Mouse (Mus musculus) inflammation-experienced regulatory T-cells, adult 6 months (primary cell): Measurements from ENCODE around the gene Mmp19. TPM values are rescaled to one million over a fixed set of nuclear protein-coding genes. Genes with fewer than 3 reads are reported as not detected.

Experiments
- ATAC-seq: one replicate; pipeline ENCODE4 v1.8.0; 2017
- polyA plus RNA-seq, 3 experiments: library from polyadenylated mRNA; unstranded; fragments of 100-300 nt; shearing (Covaris generic); gene quantifications; one replicate each; pipeline ENCODE4 v1.2.1; 2017

Mmp19 gene
- under 1 TPM; 0.21 to 0.68 (median 0.22) TPM for polyA plus RNA-seq

- ATAC-seq, result no peak
Measured at GRCm38 (mm10) chr10:128790398-128791124, at the start of gene Mmp19. TSS of gene Mmp19 (plus strand) at chr10:128790910.

DNA sequence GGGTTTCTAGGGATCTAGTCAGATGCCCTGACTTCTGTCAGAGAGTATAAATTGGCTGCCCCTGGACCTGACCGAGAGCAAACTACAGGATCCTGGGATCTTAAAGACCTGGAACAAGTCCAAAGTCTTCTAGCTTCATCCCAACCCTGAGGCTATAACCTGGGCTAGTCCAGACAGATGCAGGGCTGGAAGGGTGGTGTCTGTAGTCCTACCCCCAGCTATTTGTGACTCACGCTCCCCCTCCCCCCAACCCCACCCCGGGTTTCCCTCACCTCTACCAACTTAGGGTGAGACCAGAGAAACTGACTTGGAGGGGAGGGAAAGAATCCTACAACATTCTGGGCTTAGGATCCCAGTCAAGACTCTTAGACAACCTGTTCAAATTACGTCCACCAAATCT is 48.1 kb upstream of the Mmp19 start:
- no peak for ATAC-seq

- ATAC-seq, result no peak
Measured at GRCm38 (mm10) chr10:128743235-128743634, 47.5 kb upstream of the Mmp19 start.

DNA sequence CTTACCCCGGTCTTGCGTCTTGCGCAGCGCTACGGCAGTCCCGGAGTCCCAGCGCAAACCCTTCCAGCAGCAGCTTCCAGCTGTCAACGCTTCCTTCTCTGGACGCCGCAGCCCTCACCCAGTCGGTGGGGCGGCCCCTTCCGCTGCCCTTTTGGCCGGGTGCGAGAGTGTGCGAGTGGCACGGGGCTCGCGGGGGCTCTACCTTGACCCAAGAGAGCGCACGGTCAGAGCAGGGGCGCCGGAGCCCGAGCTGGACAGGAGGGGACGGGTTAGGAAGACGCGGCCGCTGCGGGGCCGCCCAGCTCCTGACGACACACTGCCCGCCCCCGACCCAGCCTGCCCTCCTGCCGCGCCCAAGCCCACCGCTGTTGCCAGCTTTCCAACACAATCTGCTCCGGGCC is 46.9 kb upstream of the Mmp19 start:
- no peak for ATAC-seq

GRCm38 (mm10) chr10:128744211-128744610 is 46.5 kb upstream of the Mmp19 start:
- no peak for ATAC-seq

GRCm38 (mm10) chr10:128744680-128745601 is 45.8 kb upstream of the Mmp19 start, which contains the start of gene Dgka:
TSS of gene Dgka (minus strand) at chr10:128744855.
- ATAC-seq, result peak; percentile 30

DNA sequence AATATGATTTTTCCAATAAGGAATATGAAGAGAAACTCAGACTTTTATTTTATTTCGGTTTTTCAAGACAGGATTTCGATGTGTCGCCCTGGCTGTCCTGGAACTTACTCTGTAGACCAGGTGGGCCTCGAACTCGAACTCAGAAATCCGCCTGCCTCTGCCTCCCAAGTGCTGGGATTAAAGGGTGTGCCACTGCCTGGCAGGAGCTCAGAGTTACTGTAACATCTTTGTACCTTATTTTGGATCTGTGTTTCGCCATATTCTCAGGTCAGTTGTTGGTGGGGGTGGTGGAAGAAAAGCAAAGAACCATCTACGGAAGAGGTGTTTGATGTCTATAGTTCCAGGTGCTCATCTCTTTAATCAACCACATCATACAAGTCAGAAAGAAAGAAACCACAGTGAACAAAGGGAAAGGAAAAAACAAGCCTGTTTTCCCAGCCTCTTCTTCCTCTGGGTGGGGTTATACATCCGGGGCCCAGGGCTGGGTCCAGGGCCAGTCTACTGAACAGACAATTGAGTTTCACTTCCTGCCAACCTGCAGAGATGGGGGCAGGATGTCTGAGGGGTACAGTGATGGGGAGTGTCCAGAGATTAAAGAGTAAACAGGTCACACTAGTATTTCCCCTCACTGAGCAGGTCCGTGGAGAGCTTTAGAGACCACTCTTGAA is 44.6 kb upstream of the Mmp19 start:
- peak; percentile 62 for ATAC-seq

DNA sequence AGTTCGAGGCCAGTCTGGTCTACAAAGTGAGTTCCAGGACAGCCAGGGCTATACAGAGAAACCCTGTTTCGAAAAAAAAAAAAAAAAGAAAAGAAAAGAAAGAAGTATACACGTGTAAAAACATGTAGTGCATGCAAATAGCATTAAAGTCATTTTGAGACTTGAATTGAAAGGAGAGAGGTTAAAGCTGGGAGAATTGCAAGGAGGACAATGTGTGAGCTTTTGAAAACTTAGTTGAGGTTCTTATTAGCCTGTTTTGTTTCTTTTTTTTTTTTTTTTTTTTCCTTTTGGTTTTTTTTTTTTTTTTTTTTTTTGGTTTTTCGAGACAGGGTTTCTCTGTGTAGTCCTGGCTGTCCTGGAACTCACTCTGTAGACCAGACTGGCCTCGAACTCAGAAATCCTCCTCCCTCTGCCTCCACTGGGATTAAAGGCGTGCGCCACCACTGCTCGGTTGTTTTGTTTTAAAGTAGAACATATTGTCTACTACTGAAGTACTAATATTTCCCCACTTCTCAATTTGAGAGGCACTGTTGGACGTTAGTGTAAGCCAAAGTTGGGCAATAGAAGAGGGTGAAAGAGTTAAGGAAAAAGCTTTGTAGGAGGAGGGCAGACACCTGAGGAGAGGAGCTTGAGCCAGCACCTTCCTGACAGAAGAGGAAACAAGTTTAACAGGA is 43.6 kb upstream of the Mmp19 start:
- ATAC-seq, result no peak

DNA sequence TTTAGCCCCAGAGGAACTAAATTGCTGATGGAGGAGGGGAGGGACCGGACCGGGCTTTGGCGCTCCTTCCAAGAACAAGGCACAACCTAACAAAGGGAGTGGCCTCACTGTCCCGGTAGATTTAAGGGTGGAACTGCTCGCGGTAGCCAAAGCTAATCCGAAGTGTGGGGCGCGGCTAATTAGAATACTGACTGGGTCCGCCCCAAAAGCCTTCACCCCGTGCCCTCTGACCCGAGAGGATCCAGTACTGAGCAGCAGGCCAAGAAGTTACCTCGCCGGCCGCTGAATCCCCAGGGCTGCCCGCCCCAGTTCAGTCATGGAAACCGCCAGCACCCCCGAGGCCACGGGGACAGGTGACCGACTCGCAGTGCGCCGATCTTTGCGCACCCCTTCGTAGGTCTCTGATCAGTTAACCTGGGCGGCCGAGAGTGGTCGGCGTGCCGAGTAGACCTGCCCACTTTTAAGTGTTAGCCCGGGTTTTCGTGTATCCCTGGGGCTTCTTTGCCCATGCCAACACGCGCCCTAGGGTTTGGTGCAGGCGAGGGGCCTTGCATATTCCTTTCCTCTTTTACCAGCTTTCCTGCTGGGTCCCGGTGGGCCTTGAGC is 43.0 kb upstream of the Mmp19 start, which contains the start of gene Pym1:
Gene Pym1, plus strand, starts transcription at position 244 of the 606 bp plus-strand sequence.
- ATAC-seq, result peak; percentile 32

GRCm38 (mm10) chr10:128748252-128748864 is 42.4 kb upstream of the Mmp19 start:
- peak; percentile 51 for ATAC-seq

- ATAC-seq, result no peak
Measured at GRCm38 (mm10) chr10:128772895-128773294, 17.8 kb upstream of the Mmp19 start.

- no peak for ATAC-seq
Measured at GRCm38 (mm10) chr10:128773685-128774084, 17.0 kb upstream of the Mmp19 start.

GRCm38 (mm10) chr10:128778441-128778840 is 12.3 kb upstream of the Mmp19 start:
- ATAC-seq, result no peak

DNA sequence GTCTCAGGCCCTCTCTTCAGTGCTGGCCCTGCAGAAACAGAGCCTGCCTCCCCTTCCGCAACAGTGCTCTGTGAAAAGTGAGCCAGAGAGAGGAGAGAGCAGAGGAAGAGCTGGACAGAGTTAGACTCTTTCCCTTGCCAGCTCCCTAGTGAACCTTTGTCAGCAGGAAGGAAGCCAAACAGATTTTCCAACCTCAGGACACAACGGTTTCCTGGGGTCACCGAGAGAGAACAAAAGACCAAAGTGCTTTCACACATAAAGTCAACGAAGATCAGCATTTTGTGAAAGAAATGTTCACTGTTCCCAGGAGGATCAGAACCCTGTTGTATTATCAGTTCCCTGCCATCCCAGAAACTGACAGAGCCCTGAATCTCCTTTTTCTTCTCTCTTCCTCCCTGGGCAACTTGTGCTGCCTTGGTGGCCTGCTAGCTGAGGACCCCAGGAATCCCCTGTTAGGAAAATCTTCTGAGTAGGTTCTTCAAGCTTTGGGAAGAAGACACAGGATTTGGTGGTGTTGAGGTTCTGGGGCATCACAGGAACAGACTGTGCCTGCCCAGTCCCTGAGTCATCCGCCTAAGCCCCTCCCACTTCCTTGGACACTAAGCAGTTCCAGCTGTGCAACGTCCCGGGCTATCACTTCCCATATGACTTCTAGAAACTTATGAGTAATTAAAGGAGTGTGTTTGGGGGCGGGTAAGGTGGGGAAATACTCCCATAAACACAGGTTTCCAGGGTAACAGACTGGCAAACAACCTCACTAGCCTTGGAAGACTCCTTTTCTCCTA is 11.5 kb upstream of the Mmp19 start:
- no peak for ATAC-seq

DNA sequence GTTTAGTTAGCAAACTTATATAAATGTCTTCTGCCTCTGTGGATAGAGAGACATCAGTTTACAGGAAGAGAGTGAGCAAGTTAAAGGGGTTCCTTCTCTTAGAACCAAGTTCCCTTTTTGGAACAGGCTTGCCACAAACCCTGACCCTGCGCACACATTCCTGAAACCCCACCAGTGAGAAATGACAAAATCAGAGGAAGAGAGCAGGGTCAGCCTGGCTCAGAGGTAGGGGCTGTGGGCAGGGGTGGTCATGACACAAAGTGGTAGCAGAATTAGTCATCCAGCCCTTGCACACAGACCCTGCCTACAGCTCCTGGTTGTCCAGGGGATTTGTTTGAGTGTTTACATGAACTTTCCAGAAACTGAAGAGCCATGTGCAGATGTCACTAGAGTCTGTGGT is 10.5 kb upstream of the Mmp19 start:
- no peak for ATAC-seq

DNA sequence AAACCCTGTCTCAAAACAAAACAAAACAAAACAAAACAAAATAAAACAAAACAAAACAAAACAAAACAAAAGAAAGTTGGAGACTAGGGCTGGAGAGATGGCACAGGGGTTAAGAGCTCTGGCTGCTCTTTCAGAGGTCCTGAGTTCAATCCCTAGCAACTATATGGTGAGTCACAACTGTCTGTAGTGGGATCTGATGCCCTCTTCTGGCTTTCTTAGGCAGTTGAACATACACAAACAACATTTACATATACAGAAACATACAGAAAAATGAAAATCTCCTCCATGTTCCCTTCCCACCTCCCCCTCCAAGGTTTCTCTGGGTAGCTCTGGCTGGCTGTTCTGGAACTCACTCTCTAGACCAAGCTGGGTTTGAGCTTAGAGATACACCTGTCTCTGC is 1.3 kb downstream of the Mmp19 start:
- no peak for ATAC-seq

DNA sequence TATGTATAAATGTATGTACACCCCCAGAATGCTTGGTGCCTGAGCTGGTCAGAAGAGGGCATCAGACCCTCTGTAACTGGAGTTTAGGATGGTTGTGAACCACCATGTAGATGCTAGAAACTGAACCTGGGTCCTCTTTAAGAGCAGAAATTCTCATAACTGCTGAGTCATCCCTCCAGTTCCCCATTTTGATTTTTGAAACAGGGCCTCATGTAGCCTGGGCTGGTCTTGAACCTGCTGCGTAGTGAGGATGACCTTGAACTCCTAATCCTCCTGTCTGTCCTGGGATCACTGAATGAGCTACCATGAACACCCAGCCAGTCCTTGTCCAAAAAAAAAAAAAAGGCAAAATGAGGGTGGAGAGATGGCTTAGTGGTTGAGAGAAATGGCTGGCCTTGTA is 2.5 kb downstream of the Mmp19 start:
- ATAC-seq, result no peak

- ATAC-seq, result no peak
Measured at GRCm38 (mm10) chr10:128794391-128794790, 3.7 kb downstream of the Mmp19 start.

GRCm38 (mm10) chr10:128795581-128795980 is 4.9 kb downstream of the Mmp19 start:
- ATAC-seq, result no peak

- no peak for ATAC-seq
Measured at GRCm38 (mm10) chr10:128798676-128799075, 8.0 kb downstream of the Mmp19 start.
